Mouse (Mus musculus) CD4-positive, CD25-positive, alpha-beta regulatory T cell, adult 2 months (primary cell): ENCODE measurements around the gene Pfn1.
A peak's percentile ranks its signal among the peaks of the same experiment; 100 is the strongest.

Source experiments
- DNase-seq: peaks from one replicate; pipeline ENCODE4 v3.0.0-alpha.2; 2012; ENCODE audit warnings: low read depth, low spot score

Gene Pfn1

DNA sequence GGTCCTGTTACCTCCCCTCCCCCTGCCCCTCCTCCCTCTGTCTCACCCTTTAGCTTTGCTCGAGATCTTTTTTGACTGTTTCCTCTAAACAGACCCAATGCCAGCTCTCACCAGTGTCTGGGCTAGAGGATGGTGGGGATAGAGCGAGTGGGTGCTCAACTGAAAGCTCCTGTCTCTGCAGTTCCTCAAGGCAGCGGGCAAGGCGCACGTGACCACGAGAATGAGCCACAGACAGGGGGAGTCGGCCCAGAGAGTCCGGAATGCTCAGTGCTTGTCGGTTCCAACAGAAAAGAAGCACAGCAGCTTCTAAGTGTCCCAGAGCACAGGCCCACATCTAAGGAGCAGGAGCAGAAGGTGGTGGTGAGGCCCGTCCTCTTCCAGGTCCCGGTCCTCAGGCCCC, 20.1 kb upstream of the Pfn1 start:
- no peak for DNase-seq

- DNase-seq, result no peak
Measured at GRCm38 (mm10) chr11:70674014-70674413, 19.6 kb upstream of the Pfn1 start.

DNA sequence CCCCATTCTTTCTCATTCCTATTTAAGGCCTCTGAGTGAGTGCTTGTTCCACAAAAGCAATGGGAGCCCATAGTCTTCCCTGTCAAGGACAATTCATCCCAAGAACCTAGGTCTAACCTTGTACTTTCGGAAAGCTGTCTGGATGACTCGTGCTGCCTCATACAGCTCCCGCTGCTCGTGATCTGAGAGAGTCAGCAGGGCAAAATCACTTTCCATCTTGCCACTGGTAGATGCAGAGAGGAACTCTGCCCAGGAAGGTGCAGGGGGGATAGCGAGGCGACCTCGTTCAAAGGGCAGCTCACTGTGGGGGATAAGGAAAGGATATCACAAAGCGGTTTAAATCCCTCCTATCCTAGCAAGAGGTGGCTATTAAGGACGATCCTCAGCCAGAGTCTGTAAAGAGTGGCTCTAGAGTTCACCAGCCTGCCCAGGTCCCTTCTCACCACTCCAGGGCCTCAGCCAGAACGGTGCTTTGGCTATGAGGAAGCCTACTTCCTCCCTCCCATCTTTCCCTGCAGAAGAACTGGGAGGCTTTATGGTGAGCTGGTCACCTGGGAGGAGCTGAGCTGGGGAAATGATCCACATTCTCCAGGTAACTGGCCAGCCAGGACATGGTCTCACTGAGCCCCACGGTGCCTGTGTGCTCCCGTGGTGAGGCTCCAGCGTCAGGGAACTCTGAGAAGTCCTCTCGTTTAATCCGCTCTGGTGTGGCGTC, 17.0 kb upstream of the Pfn1 start:
- DNase-seq, result no peak

DNA sequence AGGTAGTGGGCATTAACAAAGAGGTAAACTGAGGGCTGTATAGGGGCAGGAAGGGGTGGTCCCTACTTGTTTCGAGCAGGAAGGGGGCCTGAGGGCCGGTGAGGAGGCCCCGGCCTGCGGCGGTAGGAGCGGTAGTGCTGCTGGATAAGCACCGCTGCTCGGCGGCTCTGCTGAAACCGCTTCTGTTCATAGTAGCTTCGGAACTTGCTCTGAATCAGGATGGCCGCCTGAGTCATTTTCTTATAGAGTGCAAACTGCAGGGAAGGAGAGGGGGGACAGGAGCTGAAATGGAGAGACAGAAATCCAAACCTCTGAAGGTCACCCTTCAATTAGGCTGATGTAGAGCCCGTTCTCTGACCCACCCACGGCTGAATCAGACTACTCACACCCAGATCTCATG, 16.0 kb upstream of the Pfn1 start:
- no peak for DNase-seq

DNA sequence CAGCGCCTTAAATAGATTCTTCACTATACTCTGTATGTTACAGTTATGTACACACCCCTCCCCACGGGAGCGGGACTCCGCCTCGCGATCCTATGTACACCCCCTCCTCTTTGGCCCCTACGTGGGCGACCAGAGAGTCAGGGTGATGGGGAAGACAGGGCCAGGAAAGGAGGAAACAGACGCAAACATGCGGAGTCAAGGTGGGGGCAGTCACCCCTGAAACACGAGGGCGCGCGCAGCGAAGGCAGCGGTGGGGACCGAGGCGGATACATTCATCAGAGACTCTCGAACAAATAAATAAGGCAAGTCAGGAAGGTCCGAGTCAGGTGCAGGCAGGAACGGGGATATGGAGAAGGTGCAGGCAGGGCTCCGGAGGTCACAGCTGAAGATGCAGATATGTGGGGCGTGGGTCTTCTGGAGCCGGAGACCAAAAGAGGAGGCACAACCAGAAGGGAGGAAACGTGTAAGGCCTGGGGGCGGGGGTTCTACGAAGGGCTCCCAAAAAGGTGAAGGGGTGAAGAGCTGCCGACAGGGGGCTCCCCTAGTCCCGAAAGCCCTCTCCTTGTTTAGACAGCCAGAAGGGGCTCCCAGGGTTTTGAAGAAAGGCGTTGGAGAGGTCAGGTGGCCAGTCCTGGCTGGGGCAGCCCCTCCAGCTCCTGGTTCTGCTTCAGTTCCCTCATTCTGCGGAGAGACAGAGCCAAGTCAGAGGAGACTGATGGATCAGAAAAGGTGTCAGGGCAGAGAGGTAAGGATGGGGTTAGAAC, 15.3 kb upstream of the Pfn1 start:
- DNase-seq, result peak; percentile 91

DNA sequence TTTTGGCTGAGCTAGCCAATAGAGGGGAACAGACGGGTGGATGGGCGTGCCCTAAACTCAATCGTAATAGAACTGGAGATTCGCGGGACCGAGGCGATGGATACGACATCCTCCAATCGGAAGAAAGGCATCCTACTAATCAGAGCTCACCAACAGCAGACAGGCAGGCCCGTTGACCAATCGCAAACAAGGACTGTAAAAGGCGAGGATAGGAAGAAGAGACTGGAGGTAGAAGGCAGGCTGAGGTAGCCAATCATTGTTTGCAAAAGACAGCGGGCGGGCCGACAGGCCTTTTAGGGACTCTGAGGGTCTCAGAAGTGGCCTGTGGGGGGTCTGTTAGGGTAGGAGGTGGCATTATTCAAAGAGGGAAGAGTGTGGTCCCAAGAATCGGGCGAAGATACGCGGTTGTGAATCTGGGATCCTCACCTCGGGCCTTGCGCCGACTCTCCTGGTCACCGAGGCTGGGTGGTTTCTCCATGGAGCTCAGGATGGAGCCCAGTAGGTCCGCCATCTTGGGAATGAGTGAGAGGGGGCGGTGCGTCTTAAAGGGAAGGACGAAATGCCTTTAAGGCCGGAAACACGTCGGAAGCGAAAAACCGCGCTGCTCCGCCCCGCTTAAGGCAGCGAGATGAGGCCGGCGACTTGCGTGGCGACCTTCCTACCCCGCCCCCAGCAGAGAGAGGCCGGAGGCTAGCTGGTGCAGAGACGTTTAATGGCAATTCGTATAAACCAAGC, 14.5 kb upstream of the Pfn1 start, which contains the start of gene Spag7:
TSS of gene Spag7 (minus strand) at position 646 of the 735 bp plus-strand sequence.
- peak; percentile 98 for DNase-seq

DNA sequence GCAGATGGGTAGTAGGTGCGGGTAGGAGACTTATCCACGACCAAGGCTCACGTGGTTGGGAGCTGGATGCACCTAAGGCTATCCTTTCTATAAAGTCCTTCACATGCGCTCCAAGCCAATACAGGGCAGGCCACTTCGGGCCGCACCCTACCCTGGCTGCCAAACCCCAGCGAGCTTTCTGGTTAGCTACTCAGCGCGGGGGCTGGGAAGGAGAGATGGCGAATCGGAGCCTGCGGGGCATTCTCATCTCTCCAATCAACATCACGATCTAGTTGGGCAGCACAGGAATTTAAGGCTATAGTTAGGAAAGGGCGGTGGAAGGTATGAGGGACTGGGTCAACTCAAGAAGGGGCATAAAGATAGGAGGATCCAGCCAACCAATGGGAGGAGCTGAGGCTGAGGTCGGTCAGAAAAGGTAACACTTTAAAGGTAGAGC, 13.9 kb upstream of the Pfn1 start:
- DNase-seq, result no peak

DNA sequence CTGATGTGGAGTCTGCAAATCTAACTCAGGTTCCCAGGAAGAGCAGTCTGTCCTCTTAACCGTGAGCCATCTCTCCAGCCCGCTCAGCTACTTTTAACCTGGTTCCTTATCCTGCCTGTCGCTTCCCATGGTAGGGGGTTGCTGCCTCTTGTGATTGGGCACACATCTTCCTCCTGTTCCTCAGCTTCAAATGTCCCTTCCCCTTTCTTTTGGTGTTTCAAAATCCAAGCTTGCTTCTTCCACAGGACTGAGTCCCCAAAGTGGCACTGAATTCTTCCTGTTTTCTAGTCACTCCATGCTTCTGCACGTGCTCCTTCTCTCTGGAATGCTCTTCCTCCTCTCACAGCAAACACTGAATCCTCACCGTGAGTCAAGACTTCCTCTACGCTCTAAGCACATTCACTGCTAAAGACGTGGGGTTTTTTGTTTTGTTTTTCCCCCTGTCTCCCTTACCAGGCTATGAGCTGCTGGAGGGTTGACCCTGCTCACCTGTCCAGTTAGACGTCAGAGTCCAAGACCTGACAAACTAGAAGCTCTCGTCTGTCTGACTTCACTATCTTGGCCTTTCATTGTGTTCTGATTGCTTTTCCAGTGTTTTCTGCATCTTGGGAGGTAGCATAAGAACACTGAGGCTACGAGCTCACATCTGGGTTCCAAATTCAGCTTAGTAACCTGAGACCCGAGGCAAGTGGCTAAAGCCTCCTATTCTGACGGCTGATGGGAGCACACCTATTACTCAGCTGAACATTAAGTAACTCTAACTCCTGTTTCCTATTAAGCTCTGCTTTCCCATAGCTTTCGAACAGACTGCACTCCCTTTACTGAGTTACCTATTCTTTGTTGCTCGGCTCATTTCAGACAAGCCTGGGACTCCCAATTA, 13.1 kb upstream of the Pfn1 start:
- DNase-seq, result no peak

DNA sequence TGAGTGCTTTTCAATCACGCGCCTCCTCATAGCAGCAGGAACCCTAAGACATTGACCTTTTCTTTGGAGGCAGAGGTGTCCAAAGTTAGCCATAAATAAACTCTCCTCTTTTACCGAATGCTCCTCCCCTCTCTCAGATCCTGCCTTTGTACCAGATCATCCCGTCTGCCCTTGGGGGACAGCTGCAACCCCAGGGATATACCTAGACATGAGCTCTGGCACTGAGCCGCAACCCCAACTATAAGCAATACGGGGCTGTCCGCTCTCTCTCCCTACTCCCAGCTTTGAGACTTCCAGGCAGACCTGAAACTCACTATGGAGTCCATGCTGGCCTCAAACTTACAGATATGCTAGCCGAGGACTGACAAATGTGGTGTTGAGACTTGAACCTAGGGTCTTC, 12.2 kb upstream of the Pfn1 start:
- no peak for DNase-seq

DNA sequence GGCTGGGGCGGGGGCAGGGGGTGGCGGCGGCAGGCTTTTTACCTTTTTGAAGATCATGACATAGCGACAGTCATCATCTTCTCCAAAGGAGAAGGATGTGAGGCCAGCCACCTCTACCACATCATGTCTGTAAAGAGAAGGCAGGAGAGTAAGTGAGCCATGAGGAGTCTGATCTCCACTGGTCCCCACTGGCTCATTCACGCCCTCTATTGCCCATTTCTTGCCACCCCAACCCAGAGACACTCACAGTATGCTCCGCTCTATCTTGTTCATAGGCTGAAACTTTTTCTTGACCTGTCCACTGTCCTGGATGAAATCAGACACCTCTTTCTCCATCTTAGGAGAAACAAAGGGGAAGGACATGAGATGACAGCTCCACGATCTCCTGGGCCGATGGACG, 10.3 kb upstream of the Pfn1 start:
- peak; percentile 43 for DNase-seq

- no peak for DNase-seq
Measured at GRCm38 (mm10) chr11:70663957-70664356, 9.5 kb upstream of the Pfn1 start.

- DNase-seq, result no peak
Measured at GRCm38 (mm10) chr11:70663101-70663500, 8.7 kb upstream of the Pfn1 start.

- DNase-seq, result no peak
Measured at GRCm38 (mm10) chr11:70660571-70660970, 6.1 kb upstream of the Pfn1 start.

- no peak for DNase-seq
Measured at GRCm38 (mm10) chr11:70658942-70659341, 4.5 kb upstream of the Pfn1 start.

DNA sequence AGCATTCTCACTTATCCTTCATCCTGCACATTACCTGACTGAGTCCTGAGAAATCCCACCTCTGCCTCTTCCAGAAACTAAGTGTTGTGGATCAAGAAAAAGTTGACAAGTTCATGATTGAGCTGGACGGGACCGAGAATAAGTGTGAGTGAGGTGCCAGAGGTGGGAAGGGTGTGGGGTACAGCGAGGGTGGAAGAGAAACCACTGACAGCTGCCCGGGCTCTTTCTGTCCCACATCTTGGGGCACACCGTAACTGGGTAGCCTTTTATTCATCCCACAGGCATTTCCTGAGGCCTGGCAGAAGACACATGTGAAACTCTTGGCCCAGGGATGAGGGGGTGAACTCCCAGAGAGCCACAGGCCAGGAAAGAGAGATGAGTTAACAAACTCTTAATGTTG, 4.1 kb upstream of the Pfn1 start:
- DNase-seq, result no peak

DNA sequence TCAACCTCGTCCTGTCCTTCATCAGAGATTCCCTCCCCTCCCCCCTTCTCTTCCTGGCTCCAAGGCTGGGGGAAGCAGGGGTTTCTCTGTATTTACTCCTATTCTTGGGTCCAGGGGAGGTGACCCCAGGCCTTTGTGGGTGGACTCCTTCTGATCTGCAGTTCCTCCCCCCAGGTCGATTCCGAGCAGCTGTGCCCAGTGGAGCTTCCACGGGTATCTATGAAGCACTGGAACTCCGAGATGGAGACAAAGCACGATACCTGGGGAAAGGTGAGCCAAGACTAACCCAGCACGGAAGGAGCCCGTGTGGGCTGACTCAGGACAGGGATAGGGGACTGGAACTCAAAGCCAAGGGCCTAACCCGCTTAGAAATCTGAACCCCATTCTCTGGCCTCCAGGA, 3.5 kb upstream of the Pfn1 start:
- no peak for DNase-seq

DNA sequence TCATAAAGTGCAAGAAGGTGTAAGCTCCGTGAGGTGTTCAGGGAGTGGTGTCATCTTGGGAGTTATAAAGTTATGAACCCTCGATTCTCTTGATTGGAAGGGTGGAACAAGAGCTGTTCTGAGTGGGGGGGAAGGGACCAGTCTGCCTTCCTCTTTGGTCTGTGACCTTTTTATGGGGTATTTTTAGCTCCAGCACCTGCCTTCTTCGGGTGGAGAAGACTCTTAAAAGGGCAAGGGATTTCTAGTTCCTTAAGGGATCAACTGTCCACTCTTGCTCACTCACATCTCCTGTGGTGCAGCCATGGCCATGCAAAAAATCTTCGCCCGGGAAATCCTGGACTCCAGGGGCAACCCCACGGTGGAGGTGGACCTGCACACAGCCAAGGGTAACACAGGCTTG, 3.1 kb upstream of the Pfn1 start:
- peak; percentile 30 for DNase-seq

GRCm38 (mm10) chr11:70656964-70657363, 2.5 kb upstream of the Pfn1 start, which contains the start of gene Eno3:
Gene Eno3, plus strand, starts transcription at chr11:70657202.
- no peak for DNase-seq

- DNase-seq, result peak; percentile 26
Measured at GRCm38 (mm10) chr11:70656456-70656927, 2.0 kb upstream of the Pfn1 start.

- DNase-seq, result peak; percentile 65
Measured at GRCm38 (mm10) chr11:70655571-70656455, 1.4 kb upstream of the Pfn1 start.
